Mouse (Mus musculus): ENCODE results near the gene Serbp1. TPM values are rescaled to one million over a fixed set of nuclear protein-coding genes. Genes with fewer than 3 reads are reported as not detected.

Serbp1 gene
- 215 and 231 TPM in 2 replicates for polyA plus RNA-seq (2015; fragmentation: Nextera tagmentation; extraction: Ambion mirVana)

DNA sequence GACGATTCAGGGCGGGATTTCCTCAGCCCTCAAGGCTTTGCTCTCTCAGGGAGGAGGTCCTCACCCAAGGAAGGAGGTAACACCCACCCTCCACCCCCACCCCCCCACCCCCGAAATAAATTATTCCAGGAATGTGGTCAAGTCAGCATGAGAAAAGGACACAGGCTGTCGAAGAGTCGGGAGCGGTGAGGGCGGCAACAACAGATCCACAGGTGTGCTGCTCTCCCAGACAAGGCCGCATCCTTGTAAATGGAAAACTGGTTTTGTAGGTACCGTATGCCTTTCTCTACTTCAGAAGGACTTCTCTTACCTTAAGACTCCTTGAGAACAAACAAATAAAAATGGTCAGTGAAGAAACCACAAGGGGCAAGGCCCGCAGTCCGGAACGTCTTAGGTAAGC is at the start of gene Serbp1:
Gene Serbp1 (plus strand): TSS at position 200 of the 400 bp plus-strand sequence.
- no peak within 1 kb of the TSS for H3K4me2 ChIP-seq
- H3K9me3 ChIP-seq (replicated peaks): no peaks in the 10 kb centered on the region
- no peaks in the 10 kb centered on the region for H3K36me3 ChIP-seq (replicated peaks)
- H3K27me3 ChIP-seq: no peaks in the 10 kb centered on the region
- no peak within 1 kb of the TSS for H3K9ac ChIP-seq
- H3K4me1 ChIP-seq (replicated peaks): no peaks in the 10 kb centered on the region
- no peak within 1 kb of the TSS for H3K4me3 ChIP-seq (replicated peaks)
- H3K27ac ChIP-seq (replicated peaks): no peak within 1 kb of the TSS
- 57% methylated on average over 12 of the region's 12 CpGs for WGBS (ENCODE audit: insufficient replicate concordance)
- ATAC-seq (ENCODE audit: insufficient read depth): no peak

- no peaks in the 10 kb centered on the region for H3K4me1 ChIP-seq (replicated peaks)
- no peak overlapping the region for H3K4me2 ChIP-seq
- no peak overlapping the region for H3K4me3 ChIP-seq (replicated peaks)
- H3K27me3 ChIP-seq: peaks cover 21% of the 10 kb centered on the region
- H3K36me3 ChIP-seq (replicated peaks): no peaks in the 10 kb centered on the region
- no peak overlapping the region for H3K27ac ChIP-seq (replicated peaks)
- H3K9ac ChIP-seq: no peak overlapping the region
- no peaks in the 10 kb centered on the region for H3K9me3 ChIP-seq (replicated peaks)
- WGBS (ENCODE audit: insufficient replicate concordance): 61% methylated on average over 2 of the region's 2 CpGs
- ATAC-seq (ENCODE audit: insufficient read depth): no peak
These were observed 44.4 kb upstream of the Serbp1 start for GRCm38 (mm10) chr6:67193591-67193990.

DNA sequence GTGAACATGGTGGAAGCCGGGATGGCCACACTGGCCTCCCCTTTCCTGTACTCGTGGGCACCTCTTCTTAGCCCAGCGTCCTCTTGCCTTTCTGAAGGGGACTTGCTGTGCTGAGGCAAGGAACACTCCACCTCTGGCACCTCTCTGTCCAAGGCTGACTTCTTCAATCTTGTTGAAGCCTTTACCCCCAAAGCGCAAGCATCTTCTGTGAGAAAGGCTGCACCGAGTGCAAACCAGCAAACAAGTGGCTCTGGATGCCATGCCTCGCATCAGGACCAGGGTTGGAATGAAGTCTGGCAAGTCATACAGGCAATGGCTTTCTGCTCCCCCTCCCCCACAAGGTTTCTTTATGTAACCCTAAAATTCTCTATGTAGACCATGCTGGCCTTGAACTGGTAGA is 43.4 kb upstream of the Serbp1 start:
- WGBS (ENCODE audit: insufficient replicate concordance): 63% methylated on average over 6 of the region's 6 CpGs
- H3K4me2 ChIP-seq: no peak overlapping the region
- ATAC-seq (ENCODE audit: insufficient read depth): no peak
- peaks cover 21% of the 10 kb centered on the region for H3K27me3 ChIP-seq
- no peaks in the 10 kb centered on the region for H3K9me3 ChIP-seq (replicated peaks)
- no peak overlapping the region for H3K9ac ChIP-seq
- H3K4me3 ChIP-seq (replicated peaks): no peak overlapping the region
- H3K4me1 ChIP-seq (replicated peaks): no peaks in the 10 kb centered on the region
- H3K27ac ChIP-seq (replicated peaks): no peak overlapping the region
- H3K36me3 ChIP-seq (replicated peaks): no peaks in the 10 kb centered on the region

DNA sequence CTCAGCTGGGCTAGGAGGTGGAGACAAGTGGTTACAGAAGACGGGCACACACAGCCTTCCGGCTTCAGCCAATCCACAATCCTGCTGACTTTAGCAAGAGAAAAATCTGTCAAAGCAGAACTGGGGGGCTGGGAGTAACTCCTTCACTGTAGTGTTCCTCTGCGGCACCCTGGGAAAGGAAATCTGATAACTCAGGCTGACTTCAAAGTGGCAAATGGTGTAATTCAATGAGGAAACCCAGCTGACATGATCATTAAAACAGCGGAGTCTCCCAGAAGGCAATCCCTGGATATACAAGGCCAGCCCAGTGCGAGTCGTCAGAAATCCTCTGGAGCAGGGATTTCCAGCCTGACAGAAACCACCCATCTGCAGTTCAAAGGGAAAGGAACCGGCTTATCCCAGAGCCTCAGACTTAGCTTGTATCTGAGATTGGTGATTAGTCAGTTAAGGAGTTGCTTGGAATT is 42.8 kb upstream of the Serbp1 start:
- Histone ChIP-seq H3K36me3 (replicated peaks) (no peaks in the 10 kb centered on the region), H3K27ac (replicated peaks) (no peak overlapping the region), H3K27me3 (peaks cover 21% of the 10 kb centered on the region), H3K9me3 (replicated peaks) (no peaks in the 10 kb centered on the region), H3K4me1 (replicated peaks) (no peaks in the 10 kb centered on the region), H3K4me3 (replicated peaks) (no peak overlapping the region), H3K9ac (no peak overlapping the region), H3K4me2 (no peak overlapping the region)
- 25% methylated on average over 7 of the region's 7 CpGs for WGBS (ENCODE audit: insufficient replicate concordance)
- ATAC-seq (ENCODE audit: insufficient read depth): no peak

GRCm38 (mm10) chr6:67196821-67197220 is 41.2 kb upstream of the Serbp1 start:
- no peak overlapping the region for H3K4me2 ChIP-seq
- H3K4me3 ChIP-seq (replicated peaks): no peak overlapping the region
- no peak for ATAC-seq (ENCODE audit: insufficient read depth)
- H3K27ac ChIP-seq (replicated peaks): no peak overlapping the region
- H3K36me3 ChIP-seq (replicated peaks): no peaks in the 10 kb centered on the region
- peaks cover 21% of the 10 kb centered on the region for H3K27me3 ChIP-seq
- no peak overlapping the region for H3K9ac ChIP-seq
- no peaks in the 10 kb centered on the region for H3K4me1 ChIP-seq (replicated peaks)
- 66% methylated on average over 6 of the region's 6 CpGs for WGBS (ENCODE audit: insufficient replicate concordance)
- no peaks in the 10 kb centered on the region for H3K9me3 ChIP-seq (replicated peaks)

- Histone ChIP-seq H3K9me3 (replicated peaks) (no peaks in the 10 kb centered on the region), H3K9ac (no peak overlapping the region), H3K4me3 (replicated peaks) (no peak overlapping the region), H3K36me3 (replicated peaks) (no peaks in the 10 kb centered on the region), H3K4me1 (replicated peaks) (no peaks in the 10 kb centered on the region), H3K4me2 (no peak overlapping the region), H3K27ac (replicated peaks) (no peak overlapping the region), H3K27me3 (peaks cover 21% of the 10 kb centered on the region)
- 17% methylated on average over 4 of the region's 4 CpGs for WGBS (ENCODE audit: insufficient replicate concordance)
- ATAC-seq (ENCODE audit: insufficient read depth): no peak
These were observed 39.9 kb upstream of the Serbp1 start for GRCm38 (mm10) chr6:67198085-67198484.

- no peak for ATAC-seq (ENCODE audit: insufficient read depth)
- H3K9ac ChIP-seq: no peak overlapping the region
- H3K27ac ChIP-seq (replicated peaks): no peak overlapping the region
- no peaks in the 10 kb centered on the region for H3K36me3 ChIP-seq (replicated peaks)
- H3K4me3 ChIP-seq (replicated peaks): no peak overlapping the region
- H3K4me2 ChIP-seq: no peak overlapping the region
- H3K27me3 ChIP-seq: peaks cover 8% of the 10 kb centered on the region
- 46% methylated on average over 5 of the region's 5 CpGs for WGBS (ENCODE audit: insufficient replicate concordance)
- H3K4me1 ChIP-seq (replicated peaks): no peaks in the 10 kb centered on the region
- H3K9me3 ChIP-seq (replicated peaks): no peaks in the 10 kb centered on the region
These were observed 37.2 kb upstream of the Serbp1 start for GRCm38 (mm10) chr6:67200715-67201322.

- Histone ChIP-seq H3K9ac (no peak overlapping the region), H3K27me3 (no peaks in the 10 kb centered on the region), H3K9me3 (replicated peaks) (no peaks in the 10 kb centered on the region), H3K4me1 (replicated peaks) (no peaks in the 10 kb centered on the region), H3K36me3 (replicated peaks) (no peaks in the 10 kb centered on the region), H3K4me2 (no peak overlapping the region), H3K4me3 (replicated peaks) (no peak overlapping the region), H3K27ac (replicated peaks) (no peak overlapping the region)
- ATAC-seq (ENCODE audit: insufficient read depth): no peak
- WGBS (ENCODE audit: insufficient replicate concordance): 75% methylated on average over 35 of the region's 35 CpGs
These were observed 32.6 kb upstream of the Serbp1 start for GRCm38 (mm10) chr6:67205081-67206037.

DNA sequence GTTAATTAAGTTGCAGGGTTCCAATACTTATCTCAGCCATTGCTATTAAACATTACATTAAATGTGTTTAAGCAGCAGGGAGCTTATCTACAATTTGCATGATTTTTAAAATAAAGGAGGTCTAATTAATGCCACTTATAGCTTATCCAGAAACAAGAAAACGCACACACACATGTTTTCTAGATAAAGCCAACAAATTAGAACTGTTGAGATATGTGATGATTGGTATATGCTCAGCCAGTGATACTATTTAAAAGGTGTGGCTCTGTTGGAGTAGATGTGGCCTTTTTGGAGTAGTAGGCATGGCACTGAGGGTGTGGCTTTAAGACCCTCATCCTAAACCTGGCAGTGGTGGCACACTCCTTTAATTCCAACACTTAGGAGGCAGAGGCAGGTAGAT is 25.6 kb upstream of the Serbp1 start:
- Histone ChIP-seq H3K36me3 (replicated peaks) (no peaks in the 10 kb centered on the region), H3K4me2 (no peak overlapping the region), H3K9ac (no peak overlapping the region), H3K9me3 (replicated peaks) (no peaks in the 10 kb centered on the region), H3K4me1 (replicated peaks) (no peaks in the 10 kb centered on the region), H3K4me3 (replicated peaks) (no peak overlapping the region), H3K27ac (replicated peaks) (no peak overlapping the region), H3K27me3 (no peaks in the 10 kb centered on the region)
- ATAC-seq (ENCODE audit: insufficient read depth): no peak
- WGBS (ENCODE audit: insufficient replicate concordance): 42% methylated on average over 1 of the region's 1 CpGs

GRCm38 (mm10) chr6:67213429-67214098 is 24.4 kb upstream of the Serbp1 start:
- Histone ChIP-seq H3K27me3 (no peaks in the 10 kb centered on the region), H3K9me3 (replicated peaks) (no peaks in the 10 kb centered on the region), H3K4me2 (no peak overlapping the region), H3K9ac (no peak overlapping the region), H3K4me1 (replicated peaks) (no peaks in the 10 kb centered on the region), H3K27ac (replicated peaks) (no peak overlapping the region), H3K4me3 (replicated peaks) (no peak overlapping the region), H3K36me3 (replicated peaks) (no peaks in the 10 kb centered on the region)
- 44% methylated on average over 4 of the region's 4 CpGs for WGBS (ENCODE audit: insufficient replicate concordance)
- no peak for ATAC-seq (ENCODE audit: insufficient read depth)

- Histone ChIP-seq H3K36me3 (replicated peaks) (no peaks in the 10 kb centered on the region), H3K27me3 (no peaks in the 10 kb centered on the region), H3K4me1 (replicated peaks) (no peaks in the 10 kb centered on the region), H3K27ac (replicated peaks) (no peak overlapping the region), H3K4me3 (replicated peaks) (no peak overlapping the region), H3K9me3 (replicated peaks) (no peaks in the 10 kb centered on the region), H3K4me2 (no peak overlapping the region), H3K9ac (no peak overlapping the region)
- 76% methylated on average over 4 of the region's 4 CpGs for WGBS (ENCODE audit: insufficient replicate concordance)
- ATAC-seq (ENCODE audit: insufficient read depth): no peak
These were observed 20.6 kb upstream of the Serbp1 start for GRCm38 (mm10) chr6:67217402-67217801.

All from liver, embryonic 15.5 days (tissue).